Mouse (Mus musculus): ENCODE measurements around the gene Lrrk1.

Gene Lrrk1

GRCm38 (mm10) chr7:66195881-66196280 lies 192.3 kb downstream of the Lrrk1 start:
- DNase-seq (ENCODE audit: low read depth, low spot score) = no peak

- no peak for DNase-seq (ENCODE audit: low read depth, low spot score)
These were observed 193.6 kb downstream of the Lrrk1 start for GRCm38 (mm10) chr7:66194511-66194910.

GRCm38 (mm10) chr7:66190385-66190784 lies 197.8 kb downstream of the Lrrk1 start:
- DNase-seq (ENCODE audit: low read depth, low spot score) = peak; percentile 41

- DNase-seq (ENCODE audit: low read depth, low spot score) = no peak
These were observed 200.4 kb downstream of the Lrrk1 start for GRCm38 (mm10) chr7:66187581-66188231.

GRCm38 (mm10) chr7:66185370-66185769 lies 202.8 kb downstream of the Lrrk1 start:
- no peak for DNase-seq (ENCODE audit: low read depth, low spot score)

- no peak for DNase-seq (ENCODE audit: low read depth, low spot score)
These were observed 204.1 kb downstream of the Lrrk1 start for GRCm38 (mm10) chr7:66184026-66184425.

GRCm38 (mm10) chr7:66183404-66183803 lies 204.7 kb downstream of the Lrrk1 start:
- DNase-seq (ENCODE audit: low read depth, low spot score) = no peak

GRCm38 (mm10) chr7:66182075-66182715 lies 206.0 kb downstream of the Lrrk1 start:
- DNase-seq (ENCODE audit: low read depth, low spot score) = peak; percentile 57

GRCm38 (mm10) chr7:66180711-66181365 lies 207.3 kb downstream of the Lrrk1 start:
- no peak for DNase-seq (ENCODE audit: low read depth, low spot score)

- DNase-seq (ENCODE audit: low read depth, low spot score) = no peak
These were observed 207.9 kb downstream of the Lrrk1 start for GRCm38 (mm10) chr7:66180260-66180659.

- DNase-seq (ENCODE audit: low read depth, low spot score) = no peak
These were observed 208.4 kb downstream of the Lrrk1 start for GRCm38 (mm10) chr7:66179711-66180110.

GRCm38 (mm10) chr7:66179120-66179581 lies 209.0 kb downstream of the Lrrk1 start:
- no peak for DNase-seq (ENCODE audit: low read depth, low spot score)

- no peak for DNase-seq (ENCODE audit: low read depth, low spot score)
These were observed 210.0 kb downstream of the Lrrk1 start for GRCm38 (mm10) chr7:66178101-66178500.

GRCm38 (mm10) chr7:66176929-66177328 lies 211.2 kb downstream of the Lrrk1 start:
- no peak for DNase-seq (ENCODE audit: low read depth, low spot score)
